Mouse (Mus musculus) MEL (cell line): ENCODE data around the gene Gm9507. TPM values are rescaled to one million over a fixed set of nuclear protein-coding genes. Genes with fewer than 3 reads are reported as not detected.
"Not testable (repeated sequence)": the region's sequence is repeated elsewhere in the genome, so short reads cannot be mapped to it uniquely, and the experiment has no call there.

Experiments
- DNase-seq: peaks from one replicate; pipeline ENCODE4 v3.0.0; 2011; ENCODE audit warnings: low read depth, low spot score
- H3K27ac ChIP-seq: 2 replicates; pipeline ENCODE4 v1.5.1; 2012; ENCODE audit warnings: low read depth, mild to moderate bottlenecking, control low read depth, low read length, moderate library complexity; ENCODE audit not compliant: control insufficient read depth
- H3K27me3 ChIP-seq, 2 experiments: fragments of 150-350 bp in 1 of 2; sonication (generic) in 1 of 2; 2 replicates each; pipeline ENCODE4 v1.6.1; 2012; ENCODE audit warnings: low read length in 2 of 2, mild to moderate bottlenecking in 2 of 2, improper control_type of control experiment in 1 of 2, moderate library complexity in 1 of 2; ENCODE audit not compliant: insufficient read depth in 2 of 2, control insufficient read depth in 1 of 2
- H3K36me3 ChIP-seq, 2 experiments: 2 replicates each; pipeline ENCODE4 v1.6.1; 2012 to 2014; ENCODE audit warnings: low read length in 2 of 2, improper control_type of control experiment in 1 of 2, inconsistent platforms in 1 of 2, mild to moderate bottlenecking in 1 of 2; ENCODE audit not compliant: insufficient read depth in 2 of 2, control insufficient read depth in 1 of 2
- H3K4me1 ChIP-seq, 2 experiments: fragments of 150-350 bp in 1 of 2; sonication (generic) in 1 of 2; 2 replicates each; pipeline ENCODE4 v1.6.1; 2012; ENCODE audit warnings: low read length in 2 of 2, improper control_type of control experiment in 1 of 2, mild to moderate bottlenecking in 1 of 2; ENCODE audit not compliant: insufficient read depth in 2 of 2, control insufficient read depth in 1 of 2
- H3K4me3 ChIP-seq, 2 experiments: fragments of 150-350 bp in 1 of 2; sonication (generic) in 1 of 2; 2 replicates each; pipeline ENCODE4 v1.5.1; 2012; ENCODE audit warnings: low read depth in 2 of 2, low read length in 2 of 2, mild to moderate bottlenecking in 2 of 2, moderate library complexity in 2 of 2, control low read depth in 1 of 2, improper control_type of control experiment in 1 of 2; ENCODE audit not compliant: control insufficient read depth in 1 of 2, insufficient read depth in 1 of 2
- H3K79me2 ChIP-seq: 2 replicates; pipeline ENCODE4 v1.6.1; 2012; ENCODE audit warnings: mild to moderate bottlenecking, low read length, moderate library complexity; ENCODE audit not compliant: control insufficient read depth, poor library complexity, insufficient read depth
- H3K9ac ChIP-seq: 2 replicates; pipeline ENCODE4 v1.6.1; 2012; ENCODE audit warnings: low read depth, mild to moderate bottlenecking, control low read depth, low read length, moderate library complexity; ENCODE audit not compliant: control insufficient read depth, poor library complexity, severe bottlenecking
- H3K9me3 ChIP-seq: fragments of 150-350 bp; sonication (generic); replicated peaks from 2 replicates; pipeline ENCODE4 v1.6.1; 2012; ENCODE audit warnings: mild to moderate bottlenecking, low read length, improper control_type of control experiment, moderate library complexity; ENCODE audit not compliant: insufficient read depth
- BHLHE40 ChIP-seq: IDR thresholded peaks from 2 replicates; pipeline ENCODE4 v1.6.1; 2012; ENCODE audit warnings: low read depth, mild to moderate bottlenecking, inconsistent platforms, low read length, improper control_type of control experiment, borderline replicate concordance
- CHD2 ChIP-seq: IDR thresholded peaks from 2 replicates; pipeline ENCODE4 v1.6.1; 2011; ENCODE audit warnings: low read length, improper control_type of control experiment
- JUND ChIP-seq: IDR thresholded peaks from 2 replicates; pipeline ENCODE4 v1.6.1; 2011; ENCODE audit warnings: low read depth, mild to moderate bottlenecking, improper control_type of control experiment, low read length
- KAT2A ChIP-seq: conservative IDR thresholded peaks from 2 replicates; pipeline ENCODE4 v1.6.1; 2012; ENCODE audit warnings: low read depth, low read length, improper control_type of control experiment, inconsistent platforms
- MXI1 ChIP-seq: IDR thresholded peaks from 2 replicates; pipeline ENCODE4 v1.6.1; 2011; ENCODE audit warnings: mild to moderate bottlenecking, low read depth, low read length, improper control_type of control experiment
- MYC ChIP-seq: IDR thresholded peaks from 2 replicates; pipeline ENCODE4 v1.6.1; 2011; ENCODE audit warnings: low read depth, mild to moderate bottlenecking, low read length, improper control_type of control experiment, moderate library complexity
- NRF1 ChIP-seq: IDR thresholded peaks from 2 replicates; pipeline ENCODE4 v1.6.1; 2014; ENCODE audit warnings: low read depth, mild to moderate bottlenecking, inconsistent platforms, low read length, improper control_type of control experiment, moderate library complexity; ENCODE audit not compliant: poor library complexity, insufficient read depth, severe bottlenecking
- POLR2A ChIP-seq, 2 experiments: IDR thresholded peaks; 2 replicates each; pipeline ENCODE4 v1.6.1; 2011 to 2012; ENCODE audit warnings: low read length in 2 of 2, mild to moderate bottlenecking in 2 of 2, control low read depth in 1 of 2, improper control_type of control experiment in 1 of 2, low read depth in 1 of 2, moderate library complexity in 1 of 2; ENCODE audit not compliant: control insufficient read depth in 1 of 2, insufficient read depth in 1 of 2, poor library complexity in 1 of 2
- POLR2AphosphoS5 ChIP-seq: IDR thresholded peaks from 2 replicates; pipeline ENCODE4 v1.6.1; 2012; ENCODE audit warnings: low read depth, borderline replicate concordance, mild to moderate bottlenecking, inconsistent platforms, low read length, moderate library complexity, mixed read lengths
- RCOR1 ChIP-seq: IDR thresholded peaks from 2 replicates; pipeline ENCODE4 v1.6.1; 2012; ENCODE audit warnings: low read depth, mild to moderate bottlenecking, inconsistent platforms, low read length, improper control_type of control experiment
- SIN3A ChIP-seq: IDR thresholded peaks from 2 replicates; pipeline ENCODE4 v1.6.1; 2012; ENCODE audit warnings: low read length, improper control_type of control experiment, inconsistent platforms
- TBP ChIP-seq: IDR thresholded peaks from 2 replicates; pipeline ENCODE4 v1.8.0; 2011; ENCODE audit warnings: low read depth, low read length, improper control_type of control experiment
- UBTF ChIP-seq: IDR thresholded peaks from 2 replicates; pipeline ENCODE4 v1.6.1; 2012; ENCODE audit warnings: low read depth, mild to moderate bottlenecking, inconsistent platforms, low read length, improper control_type of control experiment, moderate library complexity, borderline replicate concordance; ENCODE audit not compliant: insufficient read depth
- USF1 ChIP-seq: IDR thresholded peaks from 2 replicates; pipeline ENCODE4 v1.6.1; 2014; ENCODE audit warnings: low read depth, mild to moderate bottlenecking, inconsistent platforms, low read length, improper control_type of control experiment, moderate library complexity
- polyA plus RNA-seq, 2 experiments: library from polyadenylated mRNA; stranded (reverse) in 1 of 2; unstranded in 1 of 2; fragments of >175 nt in 1 of 2; fragments of >200 nt in 1 of 2; gene quantifications; 2 replicates each; pipeline versions ENCODE4 v1.2.1 to v1.2.4; 2012; ENCODE audit warnings: low replicate concordance in 2 of 2, low read depth in 1 of 2; ENCODE audit not compliant: insufficient read length in 2 of 2, insufficient read depth in 1 of 2, missing spikeins in 1 of 2
- total RNA-seq: library from RNA; depleted of rRNA; stranded (reverse); fragments of 300-350 nt; gene quantifications from 2 replicates; pipeline ENCODE4 v1.2.3, GENCODE M21; 2012

The Gm9507 gene
- total and polyA plus RNA-seq, 3 experiments, result not detected

DNA sequence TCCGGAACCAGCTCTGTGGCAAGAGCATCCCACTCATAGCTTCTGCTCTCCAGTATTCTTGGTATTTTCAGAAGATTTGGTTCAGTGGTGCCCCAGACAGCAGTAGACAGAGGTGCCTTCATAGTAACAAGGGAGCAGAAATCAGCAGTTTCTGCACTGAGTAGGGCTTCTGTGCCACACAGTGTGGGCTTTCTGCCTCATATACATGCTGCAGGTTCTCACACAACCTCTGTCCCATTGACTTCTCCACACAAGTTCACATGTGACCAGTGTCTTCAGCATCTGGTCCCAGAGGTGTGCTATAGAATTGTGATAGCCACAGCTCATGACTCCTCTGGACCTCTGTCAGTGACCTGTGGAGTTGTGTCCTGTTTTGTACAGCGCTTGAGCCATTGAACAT is 23.0 kb downstream of the Gm9507 start:
- TF ChIP-seq POLR2AphosphoS5 (no peak), CHD2 (no peak), MYC (no peak), RCOR1 (no peak), SIN3A (no peak), TBP (no peak), JUND (no peak), BHLHE40 (no peak), UBTF (no peak), POLR2A (IDR thresholded peaks at IDR 0.05; ENCODE audit: control insufficient read depth in 1 of 2, insufficient read depth in 1 of 2, low read depth in 1 of 2, low read length in 2 of 2, poor library complexity in 1 of 2) (no peak), USF1 (no peak), KAT2A (no peak), NRF1 (no peak), MXI1 (no peak)
- no peaks in the 10 kb centered on the region for H3K4me1 ChIP-seq
- no peaks in the 10 kb centered on the region for H3K79me2 ChIP-seq
- no peaks in the 10 kb centered on the region for H3K36me3 ChIP-seq
- no peak overlapping the region for H3K9ac ChIP-seq
- H3K4me3 ChIP-seq, result no peak overlapping the region
- H3K27me3 ChIP-seq, result no peaks in the 10 kb centered on the region; a peak in 1 of 4 replicates
- H3K27ac ChIP-seq, result no peak overlapping the region
- DNase-seq, result no peak
- H3K9me3 ChIP-seq, result no peaks in the 10 kb centered on the region

- not testable (repeated sequence) for H3K36me3 ChIP-seq, H3K27ac ChIP-seq, H3K4me1 ChIP-seq, H3K27me3 ChIP-seq, DNase-seq, H3K79me2 ChIP-seq, H3K4me3 ChIP-seq, H3K9ac ChIP-seq, H3K9me3 ChIP-seq
Measured at GRCm38 (mm10) chr10:77787876-77788275, 23.8 kb downstream of the Gm9507 start, which contains the start of gene Gm7137. Gene Gm7137 (minus strand): TSS chr10:77788200.

- not testable (repeated sequence) for H3K27me3 ChIP-seq, H3K27ac ChIP-seq, H3K4me3 ChIP-seq, H3K9ac ChIP-seq, H3K9me3 ChIP-seq, H3K36me3 ChIP-seq, H3K4me1 ChIP-seq, DNase-seq, H3K79me2 ChIP-seq
Measured at GRCm38 (mm10) chr10:77783396-77783795, 28.2 kb downstream of the Gm9507 start.

- H3K27me3 ChIP-seq, H3K4me1 ChIP-seq, H3K4me3 ChIP-seq, H3K9ac ChIP-seq, DNase-seq, H3K79me2 ChIP-seq, H3K36me3 ChIP-seq, H3K9me3 ChIP-seq, H3K27ac ChIP-seq: not testable (repeated sequence)
Measured at GRCm38 (mm10) chr10:77782442-77782841, 29.2 kb downstream of the Gm9507 start, which contains the start of gene Gm3250. Gene Gm3250 (minus strand): TSS chr10:77782542.

GRCm38 (mm10) chr10:77776844-77777243 is 34.8 kb downstream of the Gm9507 start, which contains the start of gene Gm7138:
Gene Gm7138 (minus strand): TSS chr10:77776944.
- H3K9ac ChIP-seq, DNase-seq, H3K4me3 ChIP-seq, H3K36me3 ChIP-seq, H3K27me3 ChIP-seq, H3K79me2 ChIP-seq, H3K4me1 ChIP-seq, H3K27ac ChIP-seq, H3K9me3 ChIP-seq: not testable (repeated sequence)
